Mouse (Mus musculus) thymus, adult 2 months (tissue): Measurements from ENCODE around the gene Pa2g4.

Experiments
- CTCF ChIP-seq: fragments of 200-500 bp; IDR thresholded peaks from 2 replicates; pipeline ENCODE4 v1.5.1; 2012; ENCODE audit warnings: mild to moderate bottlenecking, control low read depth, low read length, moderate library complexity, borderline replicate concordance; ENCODE audit not compliant: control insufficient read depth, poor library complexity, insufficient read depth; ENCODE audit errors: extremely low read depth
- POLR2A ChIP-seq: fragments of 200-500 bp; IDR thresholded peaks from 2 replicates; pipeline ENCODE4 v1.6.1; 2012; ENCODE audit warnings: mild to moderate bottlenecking, low read length, control low read depth, moderate library complexity; ENCODE audit not compliant: control insufficient read depth, poor library complexity, insufficient read depth; ENCODE audit errors: extremely low read depth

- no peak for TF ChIP-seq CTCF
- no peak for TF ChIP-seq POLR2A
These were observed 50.7 kb downstream of the Pa2g4 start for GRCm38 (mm10) chr10:128515044-128515443.
